ENCODE assay signal across 9 mouse cellular contexts in genomic region chr5:115431061-115431897, GRCm38 (mm10). TPM values are rescaled to one million over a fixed set of nuclear protein-coding genes. Genes with fewer than 3 reads are reported as not detected.
DNase-seq lines count a peak whose midpoint lies in the region; TF ChIP-seq lines count a peak whose summit lies in the region.
"Had no signal": no experiment of that assay in that cellular context is flagged by ENCODE, and none has a peak within 500 bp of the region (broad histone marks: within the 10 kb centered on the region; RNA-seq: fewer than 3 reads in every experiment).

No protein-coding gene starts in this region.

- peak overlapping the region; percentile 5; the same call in 1 of the 2 replicates for H3K27ac ChIP-seq in olfactory bulb, adult 2 months (ENCODE audit: insufficient read depth, low read depth, low read length)

- TF ChIP-seq POLR2A in olfactory bulb, adult 2 months (IDR thresholded peaks at IDR 0.05; ENCODE audit: insufficient read depth, low read depth, low read length) = no peak

- intact Hi-C loops in gastrocnemius, postnatal 14 days (cut with DNase I; ENCODE audit: low total_unique reads) = no loop called here
- intact Hi-C loops in gastrocnemius, postnatal 36 days (cut with DNase I) = no loop called here

- WGBS in olfactory bulb, adult 2 months = 13% methylated on average over 14 of the region's 14 CpGs

- H3K4me3 ChIP-seq in olfactory bulb, adult 2 months (ENCODE audit: insufficient read depth, low read depth, low read length) = peak overlapping the region; percentile 92

- peak; percentile 24; the same call in 1 of the 2 replicates for TF ChIP-seq CTCF in olfactory bulb, adult 2 months (IDR thresholded peaks at IDR 0.05; ENCODE audit: insufficient read depth, low read depth, low read length)

- DNase-seq in cerebellum, adult 9-11 months = peak; percentile 39
- DNase-seq in cerebellum, adult 8-10 months = no peak
- DNase-seq in right cerebral cortex, postnatal 4 days = peak; percentile 54
- no peak for DNase-seq in right cerebral cortex, adult 18-20 months
- peak; percentile 63 to 76 for DNase-seq in kidney, postnatal 4 days
- DNase-seq in gastrocnemius, postnatal 14 days = no peak
- no peak for DNase-seq in gastrocnemius, postnatal 36 days

- H3K4me1 ChIP-seq in olfactory bulb, adult 2 months (ENCODE audit: control insufficient read depth, insufficient read depth, low read length) = peaks cover 46% of the 10 kb centered on the region

RNA-seq across cellular contexts. Expression of gene Msi1, which starts 1.9 kb away (rescaled TPM):
- not detected in 2 replicates for polyA plus RNA-seq in olfactory bulb, adult 2 months (2012; ENCODE audit: insufficient read depth, insufficient read length, low replicate concordance, missing spikeins)
- total RNA-seq in gastrocnemius, postnatal 14 days (2021) = 1 to 10 TPM; 1.0 to 1.9 TPM
- total RNA-seq in gastrocnemius, postnatal 36 days (2021) = under 1 TPM; 0.36 to 0.49 TPM

RNA-seq across cellular contexts. Expression of gene Pla2g1b, which starts 34.8 kb away (rescaled TPM):
- not detected in 2 replicates for polyA plus RNA-seq in olfactory bulb, adult 2 months (2012; ENCODE audit: insufficient read depth, insufficient read length, low replicate concordance, missing spikeins)
- total RNA-seq in gastrocnemius, postnatal 14 days (2021) = not detected
- total RNA-seq in gastrocnemius, postnatal 36 days (2021) = not detected
- polyA plus RNA-seq: C2C12 had no signal

RNA-seq across cellular contexts. Expression of gene Sirt4, which starts 53.2 kb away (rescaled TPM):
- not detected in 2 replicates for polyA plus RNA-seq in olfactory bulb, adult 2 months (2012; ENCODE audit: insufficient read depth, insufficient read length, low replicate concordance, missing spikeins)
- 10 to 100 TPM; 10.3 to 16.6 TPM for total RNA-seq in gastrocnemius, postnatal 14 days (2021)
- total RNA-seq in gastrocnemius, postnatal 36 days (2021) = 10 to 100 TPM; 11.2 to 12.2 TPM

Comparison
In these comparisons a context has a peak if more than half of its experiments do, and no peak if none do; other contexts are left out.
1. DNase-seq: peak in cerebellum, adult 9-11 months (single experiment), right cerebral cortex, postnatal 4 days (single experiment) and kidney, postnatal 4 days (2 of 2); none in cerebellum, adult 8-10 months (single experiment), right cerebral cortex, adult 18-20 months (single experiment), gastrocnemius, postnatal 14 days (single experiment) and gastrocnemius, postnatal 36 days (0 of 2).